Mouse (Mus musculus) G1E (cell line): ENCODE measurements around the gene Timm44.

Source experiments
- CTCF ChIP-seq: IDR thresholded peaks from 2 replicates; pipeline ENCODE4 v1.5.1; 2012; ENCODE audit warnings: low read depth, low read length, inconsistent platforms, mixed read lengths
- GATA1 ChIP-seq: IDR thresholded peaks from 2 replicates; pipeline ENCODE4 v1.6.1; 2012; ENCODE audit warnings: borderline replicate concordance, low read length, inconsistent platforms, mixed read lengths
- POLR2AphosphoS5 ChIP-seq: IDR thresholded peaks from 2 replicates; pipeline ENCODE4 v1.6.1; 2012; ENCODE audit warnings: low read depth, low read length, inconsistent platforms; ENCODE audit not compliant: insufficient replicate concordance
- TAL1 ChIP-seq: conservative IDR thresholded peaks from 2 replicates; pipeline ENCODE4 v1.6.1; 2012; ENCODE audit warnings: low read depth, low read length, inconsistent platforms, mixed read lengths

GRCm38 (mm10) chr8:4247241-4247640 is 28.5 kb downstream of the Timm44 start:
- TF ChIP-seq GATA1 (no peak), POLR2AphosphoS5 (no peak), CTCF (no peak), TAL1 (no peak)
